Mouse (Mus musculus) liver, postnatal 0 days (tissue): ENCODE measurements at regions not wholly inside any gene's neighbourhood (a gene's known extent, or its start where the extent isn't known, plus 50 kb on each side); places are given as distances from the start of the nearest gene placed in this dataset.

Experiments used
- ATAC-seq: fragments of 200-750 bp; cut with Nextera tagmentation; 2 replicates; pipeline ENCODE4 v1.8.0; 2017; ENCODE audit warnings: mild to moderate bottlenecking, moderate library complexity
- DNase-seq: peaks from one replicate; pipeline ENCODE4 v3.0.0-alpha.2; 2016
- H3K27ac ChIP-seq: fragments of 300-500 bp; sonication (generic); 2 replicates; pipeline ENCODE4 v1.5.1; 2014; ENCODE audit warnings: antibody characterized with exemption, moderate library complexity, mild to moderate bottlenecking, low read depth
- H3K27me3 ChIP-seq: fragments of 300-500 bp; sonication (generic); 2 replicates; pipeline ENCODE4 v1.6.1; 2014; ENCODE audit warnings: low read length, control low read depth, mixed read lengths; ENCODE audit not compliant: insufficient read depth
- H3K36me3 ChIP-seq: fragments of 300-500 bp; sonication (generic); replicated peaks from 2 replicates; pipeline ENCODE4 v1.6.1; 2014; ENCODE audit warnings: mild to moderate bottlenecking, control low read depth, low read length, moderate library complexity, mixed read lengths; ENCODE audit not compliant: insufficient read depth
- H3K4me1 ChIP-seq: fragments of 300-500 bp; sonication (generic); 2 replicates; pipeline ENCODE4 v1.6.1; 2014; ENCODE audit warnings: antibody characterized with exemption, mild to moderate bottlenecking, control low read depth; ENCODE audit not compliant: insufficient read depth
- H3K4me2 ChIP-seq: fragments of 300-500 bp; sonication (generic); 2 replicates; pipeline ENCODE4 v1.6.1; 2014; ENCODE audit warnings: low read depth, mild to moderate bottlenecking, low read length, moderate library complexity, mixed read lengths
- H3K4me3 ChIP-seq: fragments of 300-500 bp; sonication (generic); 2 replicates; pipeline ENCODE4 v1.5.1; 2014; ENCODE audit warnings: low read depth, low read length
- H3K9ac ChIP-seq: fragments of 300-500 bp; sonication (generic); replicated peaks from 2 replicates; pipeline ENCODE4 v1.6.1; 2014; ENCODE audit warnings: mild to moderate bottlenecking, moderate library complexity
- H3K9me3 ChIP-seq: fragments of 300-500 bp; sonication (generic); 2 replicates; pipeline ENCODE4 v1.6.1; 2016; ENCODE audit warnings: mild to moderate bottlenecking, control low read depth, low read length, mixed read lengths
- CTCF ChIP-seq: sonication (generic); IDR thresholded peaks from 2 replicates; pipeline ENCODE4 v1.5.1; 2016; ENCODE audit warnings: antibody characterized with exemption, low read depth
- EP300 ChIP-seq: IDR thresholded peaks from 2 replicates; pipeline ENCODE4 v1.6.1; 2016; ENCODE audit warnings: antibody characterized with exemption, low read depth, mild to moderate bottlenecking
- WGBS: fragments of 180-500 bp; shearing (Covaris S2); extraction: QIAGEN DNeasy Blood & Tissue Kit; methylation state at CpG from one replicate; pipeline ENCODE4 v1.1.7; 2014; ENCODE audit not compliant: insufficient replicate concordance; 5-methylcytosine and 5-hydroxymethylcytosine counted together

DNA sequence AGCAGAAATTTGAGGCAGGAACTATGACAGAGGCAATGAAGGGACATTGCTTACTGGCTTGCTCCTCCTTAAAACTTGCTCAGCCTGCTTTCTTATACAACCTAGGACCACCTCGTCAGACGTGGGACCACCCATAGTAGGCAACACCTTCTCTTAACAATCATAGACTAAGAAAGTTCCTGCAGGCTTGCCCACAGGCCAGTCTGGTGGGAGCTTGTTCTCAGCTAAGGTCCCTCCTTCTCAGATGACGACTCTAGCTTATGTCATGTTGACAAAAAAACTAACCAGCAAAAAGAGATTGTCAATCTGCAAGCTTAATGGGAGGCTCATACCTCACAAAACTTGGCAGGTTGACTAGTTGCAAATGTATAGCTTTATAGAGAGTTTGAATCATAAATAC lies 56.5 kb upstream of the Lsm6 start:
- Histone ChIP-seq H3K4me3 (no peak overlapping the region), H3K9ac (no peak overlapping the region), H3K9me3 (no peaks in the 10 kb centered on the region), H3K4me2 (no peak overlapping the region), H3K27me3 (no peaks in the 10 kb centered on the region), H3K4me1 (no peaks in the 10 kb centered on the region), H3K36me3 (no peaks in the 10 kb centered on the region), H3K27ac (no peak overlapping the region)
- TF ChIP-seq CTCF (no peak), EP300 (no peak)
- DNase-seq (no peak), ATAC-seq (no peak)
- 72% methylated on average over 3 of the region's 3 CpGs for WGBS

GRCm38 (mm10) chr8:78889708-78890107 lies 68.8 kb upstream of the Lsm6 start:
- Histone ChIP-seq H3K4me1 (no peaks in the 10 kb centered on the region), H3K4me3 (no peak overlapping the region), H3K36me3 (no peaks in the 10 kb centered on the region), H3K9me3 (no peaks in the 10 kb centered on the region), H3K27me3 (no peaks in the 10 kb centered on the region), H3K4me2 (no peak overlapping the region), H3K27ac (no peak overlapping the region), H3K9ac (no peak overlapping the region)
- ATAC-seq (no peak), DNase-seq (no peak)
- 41% methylated on average over 6 of the region's 6 CpGs for WGBS
- no peak for TF ChIP-seq EP300
- TF ChIP-seq CTCF, result no peak

DNA sequence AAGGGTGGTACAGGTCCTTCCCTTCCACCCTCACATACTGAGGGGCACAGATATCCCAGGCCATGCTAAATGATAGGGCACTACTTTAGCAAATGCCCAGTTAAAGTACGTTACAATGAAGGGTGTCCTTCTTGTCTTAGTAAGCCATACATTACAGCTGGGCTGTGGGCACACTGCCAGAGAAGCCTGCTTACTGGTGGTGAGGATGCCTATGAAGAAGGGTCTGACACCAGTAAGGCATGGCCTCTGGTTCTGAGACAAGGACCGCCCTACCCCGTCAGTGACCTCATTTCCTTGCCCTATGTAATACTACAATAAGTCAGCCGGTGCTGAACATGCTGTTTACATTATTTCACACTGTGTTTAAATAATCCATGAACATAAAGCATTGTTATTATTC lies 69.6 kb upstream of the Lsm6 start:
- H3K4me1 ChIP-seq, result no peaks in the 10 kb centered on the region
- no peaks in the 10 kb centered on the region for H3K27me3 ChIP-seq
- no peaks in the 10 kb centered on the region for H3K36me3 ChIP-seq
- H3K9me3 ChIP-seq, result no peaks in the 10 kb centered on the region
- no peak for ATAC-seq
- H3K4me2 ChIP-seq, result no peak overlapping the region
- H3K27ac ChIP-seq, result no peak overlapping the region
- no peak overlapping the region for H3K9ac ChIP-seq
- DNase-seq, result no peak
- WGBS, result 72% methylated on average over 4 of the region's 4 CpGs
- TF ChIP-seq EP300 (no peak), CTCF (no peak)
- no peak overlapping the region for H3K4me3 ChIP-seq

DNA sequence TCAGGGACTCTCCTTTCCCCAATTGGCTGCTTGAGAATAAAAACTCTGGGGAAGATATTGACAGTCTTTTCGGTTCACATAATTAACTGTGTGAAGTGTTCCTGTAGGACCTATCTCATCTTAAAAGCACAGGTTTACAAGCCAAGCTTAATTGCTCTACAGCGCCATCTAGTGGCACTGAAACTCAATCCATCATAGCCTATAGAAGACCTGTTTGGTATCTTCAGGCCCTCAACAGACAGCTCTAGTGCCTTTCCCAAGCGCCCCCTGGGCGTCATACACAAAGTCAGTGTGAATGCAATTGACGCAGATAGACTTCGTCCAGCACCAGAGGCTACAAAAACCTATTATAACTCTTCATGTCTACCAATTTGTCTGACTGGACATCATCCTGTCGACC lies 78.9 kb upstream of the Lsm6 start:
- no peak for ATAC-seq
- no peak overlapping the region for H3K4me3 ChIP-seq
- H3K27me3 ChIP-seq, result no peaks in the 10 kb centered on the region
- H3K4me1 ChIP-seq, result no peaks in the 10 kb centered on the region
- H3K9ac ChIP-seq, result no peak overlapping the region
- WGBS, result 28% methylated on average over 7 of the region's 7 CpGs
- TF ChIP-seq EP300, result no peak
- TF ChIP-seq CTCF, result peak; percentile 88
- no peak overlapping the region for H3K27ac ChIP-seq
- no peaks in the 10 kb centered on the region for H3K9me3 ChIP-seq
- H3K36me3 ChIP-seq, result no peaks in the 10 kb centered on the region
- peak; percentile 77 for DNase-seq
- H3K4me2 ChIP-seq, result no peak overlapping the region

GRCm38 (mm10) chr8:78903034-78903433 lies 82.1 kb upstream of the Lsm6 start:
- ATAC-seq (no peak), DNase-seq (no peak)
- no peak for TF ChIP-seq EP300
- no peak for TF ChIP-seq CTCF
- H3K27ac ChIP-seq, result no peak overlapping the region
- H3K36me3 ChIP-seq, result no peaks in the 10 kb centered on the region
- no peak overlapping the region for H3K4me3 ChIP-seq
- WGBS, result 92% methylated on average over 1 of the region's 1 CpGs
- H3K4me2 ChIP-seq, result no peak overlapping the region
- no peak overlapping the region for H3K9ac ChIP-seq
- H3K9me3 ChIP-seq, result no peaks in the 10 kb centered on the region
- no peaks in the 10 kb centered on the region for H3K4me1 ChIP-seq
- no peaks in the 10 kb centered on the region for H3K27me3 ChIP-seq

- no peak overlapping the region for H3K27ac ChIP-seq
- no peaks in the 10 kb centered on the region for H3K4me1 ChIP-seq
- no peak for TF ChIP-seq CTCF
- no peak for TF ChIP-seq EP300
- DNase-seq, result no peak
- WGBS, result 36% methylated on average over 1 of the region's 1 CpGs
- H3K4me3 ChIP-seq, result no peak overlapping the region
- H3K9me3 ChIP-seq, result no peaks in the 10 kb centered on the region
- no peak for ATAC-seq
- no peak overlapping the region for H3K4me2 ChIP-seq
- no peaks in the 10 kb centered on the region for H3K36me3 ChIP-seq
- H3K9ac ChIP-seq, result no peak overlapping the region
- no peaks in the 10 kb centered on the region for H3K27me3 ChIP-seq
These were observed 87.0 kb upstream of the Lsm6 start for GRCm38 (mm10) chr8:78907918-78908317.

GRCm38 (mm10) chr8:78911288-78911873 lies 90.4 kb upstream of the Lsm6 start:
- H3K27me3 ChIP-seq, result no peaks in the 10 kb centered on the region
- TF ChIP-seq CTCF (no peak), EP300 (no peak)
- H3K9ac ChIP-seq, result no peak overlapping the region
- no peak for ATAC-seq
- no peaks in the 10 kb centered on the region for H3K36me3 ChIP-seq
- 84% methylated on average over 11 of the region's 11 CpGs for WGBS
- H3K9me3 ChIP-seq, result no peaks in the 10 kb centered on the region
- no peaks in the 10 kb centered on the region for H3K4me1 ChIP-seq
- no peak overlapping the region for H3K27ac ChIP-seq
- no peak overlapping the region for H3K4me3 ChIP-seq
- no peak for DNase-seq
- H3K4me2 ChIP-seq, result no peak overlapping the region
